Mouse (Mus musculus) myocyte (in vitro differentiated cells): ENCODE data around the gene Ankrd33. TPM values are rescaled to one million over a fixed set of nuclear protein-coding genes. Genes with fewer than 3 reads are reported as not detected.
"Not testable (repeated sequence)": the region's sequence is repeated elsewhere in the genome, so short reads cannot be mapped to it uniquely, and the experiment has no call there.

Experiments used
- H3K27me3 ChIP-seq: one replicate; pipeline ENCODE4 v1.6.1; 2011; ENCODE audit not compliant: control insufficient read depth, insufficient read depth, insufficient read length
- H3K36me3 ChIP-seq: one replicate; pipeline ENCODE4 v1.6.1; 2011; ENCODE audit not compliant: control insufficient read depth, insufficient read depth
- H3K4me2 ChIP-seq: one replicate; pipeline ENCODE4 v1.6.1; 2011; ENCODE audit warnings: low read depth, control low read depth
- H3K4me3 ChIP-seq: one replicate; pipeline ENCODE4 v1.5.1; 2011; ENCODE audit warnings: mild to moderate bottlenecking, control low read depth, moderate library complexity
- H3K79me2 ChIP-seq: one replicate; pipeline ENCODE4 v1.6.1; 2011; ENCODE audit not compliant: control insufficient read depth, insufficient read depth
- H3ac ChIP-seq: one replicate; pipeline ENCODE4 v1.6.1; 2011; ENCODE audit not compliant: control insufficient read depth, insufficient read length
- CEBPB ChIP-seq: IDR thresholded peaks from 2 replicates; pipeline ENCODE4 v1.6.1; 2011; ENCODE audit warnings: mild to moderate bottlenecking, moderate library complexity; ENCODE audit not compliant: poor library complexity, insufficient read depth, severe bottlenecking
- E2F4 ChIP-seq: IDR thresholded peaks from one replicate; pipeline ENCODE4 v1.6.1; 2011; ENCODE audit warnings: mild to moderate bottlenecking, control low read depth, moderate library complexity; ENCODE audit not compliant: insufficient read depth
- MAX ChIP-seq: IDR thresholded peaks from one replicate; pipeline ENCODE4 v1.6.1; 2011; ENCODE audit warnings: low read depth, mild to moderate bottlenecking, control low read depth
- MYOD1 ChIP-seq, 3 experiments: IDR thresholded peaks; one replicate each; pipeline ENCODE4 v1.6.1; 2011; ENCODE audit warnings: control low read depth in 2 of 3, low read depth in 2 of 3, mild to moderate bottlenecking in 2 of 3, moderate library complexity in 1 of 3; ENCODE audit not compliant: insufficient read length in 2 of 3, control insufficient read depth in 1 of 3
- MYOG ChIP-seq, 3 experiments: IDR thresholded peaks; one replicate each; pipeline ENCODE4 v1.6.1; 2011; ENCODE audit warnings: control low read depth in 2 of 3, low read depth in 2 of 3, mild to moderate bottlenecking in 2 of 3; ENCODE audit not compliant: insufficient read length in 2 of 3, control insufficient read depth in 1 of 3, insufficient read depth in 1 of 3
- POLR2A ChIP-seq: IDR thresholded peaks from one replicate; pipeline ENCODE4 v1.6.1; 2011; ENCODE audit warnings: low read depth, mild to moderate bottlenecking, control low read depth, moderate library complexity; ENCODE audit not compliant: insufficient read length
- POLR2AphosphoS2 ChIP-seq: IDR thresholded peaks from one replicate; pipeline ENCODE4 v1.6.1; 2011; ENCODE audit warnings: low read depth, control low read depth; ENCODE audit not compliant: insufficient read length
- REST ChIP-seq: IDR thresholded peaks from one replicate; pipeline ENCODE4 v1.6.1; 2011; ENCODE audit warnings: mild to moderate bottlenecking, control low read depth, moderate library complexity; ENCODE audit not compliant: insufficient read depth, insufficient read length
- SRF ChIP-seq: IDR thresholded peaks from one replicate; pipeline ENCODE4 v1.6.1; 2011; ENCODE audit warnings: low read depth; ENCODE audit not compliant: control insufficient read depth, insufficient read length
- TCF12 ChIP-seq: IDR thresholded peaks from one replicate; pipeline ENCODE4 v1.6.1; 2011; ENCODE audit warnings: mild to moderate bottlenecking, control low read depth; ENCODE audit not compliant: poor library complexity, insufficient read depth, severe bottlenecking
- TCF3 ChIP-seq: IDR thresholded peaks from one replicate; pipeline ENCODE4 v1.6.1; 2011; ENCODE audit warnings: low read depth, control low read depth; ENCODE audit not compliant: insufficient read length
- USF1 ChIP-seq: IDR thresholded peaks from one replicate; pipeline ENCODE4 v1.6.1; 2011; ENCODE audit warnings: low read depth, mild to moderate bottlenecking, control low read depth, moderate library complexity
- polyA plus RNA-seq: library from polyadenylated mRNA; unstranded; fragments of >200 nt; fragmentation: generic; extraction: Trizol; gene quantifications from one replicate; pipeline ENCODE4 v1.2.1, GENCODE M21; 2012; ENCODE audit warnings: missing spikeins

Gene Ankrd33
- polyA plus RNA-seq, 1 experiment = not detected

DNA sequence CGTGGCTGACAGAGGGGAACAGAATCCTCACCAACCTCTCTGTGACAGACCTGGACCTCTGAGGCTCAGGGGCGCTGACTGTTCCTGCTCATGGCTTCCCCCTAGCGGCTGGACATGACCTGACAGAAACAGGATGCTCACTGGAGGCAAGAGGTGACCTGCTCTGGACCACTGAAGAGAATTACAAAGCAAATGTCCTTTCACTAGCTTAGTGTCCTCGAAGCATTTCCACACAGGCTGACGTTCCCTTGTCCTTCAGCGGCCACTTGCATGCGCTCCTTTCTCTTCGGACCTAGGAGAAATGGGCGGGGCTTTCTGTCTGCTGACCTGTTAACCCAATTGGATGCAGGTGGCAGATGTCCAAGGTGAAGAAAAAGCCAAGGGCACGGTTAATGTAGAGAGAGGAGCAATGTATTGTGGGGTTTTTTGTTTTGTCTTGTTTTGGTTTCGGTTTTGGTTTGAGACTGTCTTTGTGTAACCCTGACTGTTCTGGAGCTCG is 10.0 kb upstream of the Ankrd33 start:
- Histone ChIP-seq H3K36me3 (no peaks in the 10 kb centered on the region), H3ac (no peak overlapping the region), H3K4me2 (peak overlapping the region; percentile 47), H3K4me3 (no peak overlapping the region), H3K79me2 (no peaks in the 10 kb centered on the region), H3K27me3 (peaks cover 20% of the 10 kb centered on the region)
- TF ChIP-seq MAX = no peak
- TF ChIP-seq POLR2A = no peak
- TF ChIP-seq REST = no peak
- no peak for TF ChIP-seq POLR2AphosphoS2
- TF ChIP-seq CEBPB = no peak
- no peak for TF ChIP-seq E2F4
- TF ChIP-seq MYOD1 (IDR thresholded peaks at IDR 0.05; ENCODE audit: control insufficient read depth in 1 of 3, insufficient read length in 2 of 3, low read depth in 2 of 3) = no peak
- TF ChIP-seq TCF3 = no peak
- TF ChIP-seq MYOG (IDR thresholded peaks at IDR 0.05; ENCODE audit: control insufficient read depth in 1 of 3, insufficient read depth in 1 of 3, insufficient read length in 2 of 3, low read depth in 2 of 3) = no peak
- no peak for TF ChIP-seq USF1
- TF ChIP-seq SRF = no peak
- TF ChIP-seq TCF12 = no peak

DNA sequence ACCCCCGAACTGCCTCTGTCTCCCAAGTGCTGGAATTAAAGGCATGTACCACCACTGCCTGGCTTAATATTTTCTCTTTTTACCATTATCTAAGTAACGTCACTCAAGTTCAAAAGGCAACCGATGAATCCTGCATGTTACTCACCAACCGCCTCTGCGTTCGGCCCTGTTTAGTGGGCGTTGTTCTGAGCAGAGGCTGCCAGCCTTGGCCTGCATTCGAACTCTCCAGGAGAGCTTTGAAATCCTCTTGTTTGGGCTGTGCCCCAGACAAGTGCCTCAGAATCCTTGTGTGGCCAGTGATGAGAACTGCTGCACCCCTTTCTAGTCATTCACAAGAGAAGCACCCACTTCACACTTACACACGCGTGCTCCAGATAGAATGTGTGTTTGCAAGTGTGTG is 9.5 kb upstream of the Ankrd33 start:
- TF ChIP-seq MYOD1 (IDR thresholded peaks at IDR 0.05; ENCODE audit: control insufficient read depth in 1 of 3, insufficient read length in 2 of 3, low read depth in 2 of 3) = no peak
- H3K4me2 ChIP-seq = peak overlapping the region; percentile 47
- H3K36me3 ChIP-seq = no peaks in the 10 kb centered on the region
- H3K79me2 ChIP-seq = no peaks in the 10 kb centered on the region
- H3ac ChIP-seq = no peak overlapping the region
- no peak overlapping the region for H3K4me3 ChIP-seq
- peaks cover 22% of the 10 kb centered on the region for H3K27me3 ChIP-seq

DNA sequence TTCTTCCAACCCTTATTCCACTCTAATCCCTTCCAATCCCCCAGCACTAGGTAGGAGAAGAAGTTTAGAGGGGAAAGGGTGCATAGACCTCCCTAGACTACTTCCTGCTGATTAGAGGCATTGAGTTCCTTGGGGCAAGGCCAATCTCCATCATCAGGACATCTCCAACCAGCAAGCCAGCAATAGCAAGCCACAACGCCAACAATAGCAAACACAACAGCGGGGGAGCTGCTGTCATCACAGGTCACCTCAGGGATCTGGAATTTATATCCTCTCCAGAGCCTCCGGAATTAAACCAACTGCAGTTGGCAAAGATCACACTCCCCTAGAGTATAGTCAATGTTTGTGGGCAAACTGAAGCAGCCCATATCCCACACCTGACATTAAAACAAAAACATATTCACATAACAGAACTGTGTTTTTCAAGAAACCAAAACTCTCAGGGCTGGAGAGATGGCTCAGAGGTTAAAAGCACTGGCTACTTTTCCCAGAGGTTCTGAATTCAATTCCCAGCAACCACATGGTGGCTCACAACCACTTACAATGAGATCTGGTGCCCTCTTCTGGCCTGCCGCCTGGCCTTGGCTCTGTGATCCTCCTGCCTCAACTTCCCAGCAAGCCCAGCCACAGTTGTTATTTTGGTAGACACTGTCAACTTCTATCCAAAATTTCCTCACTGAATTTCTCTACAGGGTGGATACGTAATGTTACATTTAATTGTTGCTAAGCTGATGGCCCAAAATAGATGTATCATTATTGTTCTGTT is 7.5 kb upstream of the Ankrd33 start:
- TF ChIP-seq REST (no peak), USF1 (no peak), MYOD1 (IDR thresholded peaks at IDR 0.05; ENCODE audit: control insufficient read depth in 1 of 3, insufficient read length in 2 of 3, low read depth in 2 of 3) (no peak), MYOG (IDR thresholded peaks at IDR 0.05; ENCODE audit: control insufficient read depth in 1 of 3, insufficient read depth in 1 of 3, insufficient read length in 2 of 3, low read depth in 2 of 3) (no peak), E2F4 (no peak), SRF (no peak), POLR2AphosphoS2 (no peak), POLR2A (no peak), TCF3 (no peak), TCF12 (no peak), MAX (no peak), CEBPB (no peak)
- no peak overlapping the region for H3K4me2 ChIP-seq
- H3ac ChIP-seq = no peak overlapping the region
- no peaks in the 10 kb centered on the region for H3K79me2 ChIP-seq
- peaks cover 31% of the 10 kb centered on the region for H3K27me3 ChIP-seq
- H3K36me3 ChIP-seq = no peaks in the 10 kb centered on the region
- H3K4me3 ChIP-seq = no peak overlapping the region

DNA sequence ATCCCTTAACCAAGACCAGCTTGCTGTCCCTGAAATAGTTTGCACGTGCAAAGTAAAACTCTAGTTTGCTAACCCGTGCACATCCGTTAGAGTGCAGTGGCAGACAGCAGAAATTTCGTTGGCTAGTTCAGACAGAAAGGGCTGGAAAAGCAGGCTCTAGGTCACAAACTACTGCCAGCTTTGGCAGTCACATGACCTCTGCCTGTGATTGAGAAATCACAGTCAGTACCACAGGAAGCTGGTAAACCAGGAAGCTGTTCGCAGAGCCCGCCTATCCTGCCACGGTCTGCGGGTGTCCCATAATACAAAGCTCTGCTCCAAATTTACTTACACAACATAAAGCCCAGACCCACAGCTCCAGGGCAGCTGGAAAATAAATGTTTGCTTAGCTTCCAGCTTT is 2.4 kb upstream of the Ankrd33 start:
- TF ChIP-seq MYOG (IDR thresholded peaks at IDR 0.05; ENCODE audit: control insufficient read depth in 1 of 3, insufficient read depth in 1 of 3, insufficient read length in 2 of 3, low read depth in 2 of 3) (no peak), USF1 (peak; percentile 71), CEBPB (peak; percentile 64; the same call in 1 of the 2 replicates)

DNA sequence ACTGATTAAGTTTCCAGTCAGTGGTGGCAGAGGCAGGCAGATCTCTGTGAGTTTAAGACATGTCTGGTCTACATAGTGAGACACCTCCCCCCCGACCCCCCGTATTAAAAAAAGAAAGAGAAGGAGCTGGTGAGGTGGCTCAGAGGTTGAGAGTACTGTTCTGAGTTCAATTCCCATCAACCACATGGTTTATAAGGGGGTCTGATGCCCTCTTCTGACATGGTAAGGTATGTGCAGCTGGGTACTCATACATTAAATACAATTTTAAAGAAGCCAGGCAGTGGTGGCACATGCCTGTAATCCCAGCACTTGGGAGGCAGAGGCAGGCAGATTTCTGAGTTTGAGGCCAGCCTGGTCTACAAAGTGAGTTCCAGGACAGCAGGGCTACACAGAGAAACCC is 1.8 kb upstream of the Ankrd33 start:
- H3K4me2 ChIP-seq = peak overlapping the region; percentile 39
- not testable (repeated sequence) for H3K79me2 ChIP-seq, H3K4me3 ChIP-seq, H3ac ChIP-seq, H3K36me3 ChIP-seq
- peaks cover 30% of the 10 kb centered on the region for H3K27me3 ChIP-seq

More for the DNA sequence above, 2.4 kb upstream of the Ankrd33 start:
- Histone ChIP-seq H3K79me2 (no peaks in the 10 kb centered on the region), H3ac (no peak overlapping the region), H3K4me3 (no peak overlapping the region), H3K27me3 (peaks cover 27% of the 10 kb centered on the region), H3K4me2 (peak overlapping the region; percentile 39), H3K36me3 (no peaks in the 10 kb centered on the region)
